Mouse (Mus musculus) right cerebral cortex, postnatal 36 days (tissue): ENCODE data around the gene Pik3cd.

Experiments used
- DNase-seq, 2 experiments: peaks; one replicate each; pipeline ENCODE4 v3.0.0; 2022; ENCODE audit warnings: low spot score in 2 of 2, mixed read lengths in 1 of 2

The Pik3cd gene

GRCm38 (mm10) chr4:149689822-149690700, 12.3 kb downstream of the Pik3cd start:
- no peak for DNase-seq

GRCm38 (mm10) chr4:149688861-149689260, 13.5 kb downstream of the Pik3cd start:
- no peak for DNase-seq

GRCm38 (mm10) chr4:149684841-149685623, 17.3 kb downstream of the Pik3cd start:
- no peak for DNase-seq

GRCm38 (mm10) chr4:149683875-149684274, 18.5 kb downstream of the Pik3cd start:
- DNase-seq, result no peak

GRCm38 (mm10) chr4:149679056-149679770, 23.2 kb downstream of the Pik3cd start:
- no peak for DNase-seq

- DNase-seq, result no peak
These were observed 24.4 kb downstream of the Pik3cd start for GRCm38 (mm10) chr4:149678006-149678405.

GRCm38 (mm10) chr4:149675378-149676261, 26.8 kb downstream of the Pik3cd start:
- peak; percentile 50 to 61 for DNase-seq

GRCm38 (mm10) chr4:149674814-149675377, 27.5 kb downstream of the Pik3cd start:
- no peak for DNase-seq

- DNase-seq, result no peak
These were observed 29.6 kb downstream of the Pik3cd start for GRCm38 (mm10) chr4:149672747-149673146.

GRCm38 (mm10) chr4:149671175-149671574, 31.2 kb downstream of the Pik3cd start:
- no peak for DNase-seq

- DNase-seq, result no peak
These were observed 36.7 kb downstream of the Pik3cd start for GRCm38 (mm10) chr4:149665692-149666090.

GRCm38 (mm10) chr4:149665016-149665691, 37.2 kb downstream of the Pik3cd start:
- DNase-seq, result no peak

- DNase-seq, result no peak
These were observed 38.4 kb downstream of the Pik3cd start for GRCm38 (mm10) chr4:149663849-149664503.

- no peak for DNase-seq
These were observed 40.3 kb downstream of the Pik3cd start for GRCm38 (mm10) chr4:149661967-149662589.

- DNase-seq, result no peak
These were observed 41.8 kb downstream of the Pik3cd start for GRCm38 (mm10) chr4:149660598-149660997.

GRCm38 (mm10) chr4:149659495-149660116, 42.8 kb downstream of the Pik3cd start:
- no peak for DNase-seq

GRCm38 (mm10) chr4:149657858-149658416, 44.4 kb downstream of the Pik3cd start:
- no peak for DNase-seq

- DNase-seq, result no peak
These were observed 48.1 kb downstream of the Pik3cd start for GRCm38 (mm10) chr4:149654232-149654631.
